Mouse (Mus musculus) E14TG2a.4 (cell line): ENCODE results near the gene Mettl16.

Experiments
- H3K27me3 ChIP-seq: 2 replicates; pipeline ENCODE4 v1.6.1; 2014; ENCODE audit warnings: low read length, control low read depth; ENCODE audit not compliant: insufficient read depth
- H3K36me3 ChIP-seq: 2 replicates; pipeline ENCODE4 v1.6.1; 2014; ENCODE audit warnings: low read length, control low read depth; ENCODE audit not compliant: insufficient read depth
- H3K4me1 ChIP-seq: replicated peaks from 2 replicates; pipeline ENCODE4 v1.6.1; 2014; ENCODE audit warnings: low read depth, low read length, control low read depth
- H3K4me3 ChIP-seq: replicated peaks from 2 replicates; pipeline ENCODE4 v1.5.1; 2014; ENCODE audit warnings: mild to moderate bottlenecking, low read length
- H3K9me3 ChIP-seq: 2 replicates; pipeline ENCODE4 v1.6.1; 2014; ENCODE audit warnings: low read length, control low read depth
- CTCF ChIP-seq: conservative IDR thresholded peaks from 2 replicates; pipeline ENCODE4 v1.5.1; 2014; ENCODE audit warnings: low read length
- NANOG ChIP-seq: IDR thresholded peaks from 2 replicates; pipeline ENCODE4 v1.6.1; 2014; ENCODE audit warnings: borderline replicate concordance, low read length, mixed read lengths
- POU5F1 ChIP-seq: IDR thresholded peaks from 2 replicates; pipeline ENCODE4 v1.6.1; 2014; ENCODE audit warnings: low read length, borderline replicate concordance

Gene Mettl16

GRCm38 (mm10) chr11:74832503-74833143 lies 62.0 kb downstream of the Mettl16 start:
- peaks cover 73% of the 10 kb centered on the region for H3K4me1 ChIP-seq
- peak overlapping the region; percentile 100 for H3K4me3 ChIP-seq
- TF ChIP-seq POU5F1, result no peak
- H3K9me3 ChIP-seq, result no peaks in the 10 kb centered on the region
- H3K36me3 ChIP-seq, result peaks cover 45% of the 10 kb centered on the region
- H3K27me3 ChIP-seq, result no peaks in the 10 kb centered on the region

DNA sequence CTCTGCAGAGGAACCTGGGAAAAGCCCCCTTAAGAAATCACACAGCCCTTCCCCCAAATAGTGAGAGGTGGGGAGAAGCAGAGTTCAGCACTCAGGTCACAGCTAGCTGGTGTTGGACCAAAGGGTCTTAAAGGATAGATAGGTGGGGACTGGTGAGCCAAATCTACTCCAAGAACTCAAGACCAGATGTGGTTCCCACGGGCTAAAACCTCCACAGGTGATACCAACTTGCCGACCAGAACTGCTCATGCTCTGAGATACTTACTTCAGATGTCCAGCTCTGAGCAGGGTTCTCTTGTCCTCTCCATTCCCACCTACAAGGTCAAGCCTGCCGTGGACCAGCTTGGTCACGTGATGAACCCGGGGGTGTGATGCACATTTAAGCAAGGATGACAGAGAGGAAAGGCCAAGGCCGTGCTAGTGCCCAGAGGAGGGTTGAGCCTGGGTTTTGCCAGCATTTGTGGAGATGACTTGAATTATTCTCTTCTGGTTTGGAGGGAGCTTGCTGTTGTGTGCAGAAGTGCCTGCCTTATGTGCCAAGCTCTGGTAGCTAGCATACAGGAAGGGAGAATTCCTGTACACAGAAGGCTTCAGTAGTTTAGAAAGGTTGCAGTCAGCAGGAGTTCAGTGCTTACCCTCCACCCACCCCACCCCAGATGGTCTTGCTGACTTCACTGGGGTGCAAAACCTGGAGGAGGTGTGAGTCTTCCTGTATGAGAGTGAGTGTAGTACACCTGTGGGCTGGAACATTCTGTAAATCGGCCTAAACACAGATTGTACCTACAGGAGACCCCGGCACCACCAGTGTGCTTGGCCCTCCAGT lies 63.1 kb downstream of the Mettl16 start:
- TF ChIP-seq POU5F1 (no peak), CTCF (no peak), NANOG (no peak)
- H3K36me3 ChIP-seq, result peaks cover 36% of the 10 kb centered on the region

GRCm38 (mm10) chr11:74834359-74834638 lies 63.7 kb downstream of the Mettl16 start:
- Histone ChIP-seq H3K9me3 (no peaks in the 10 kb centered on the region), H3K4me1 (peaks cover 64% of the 10 kb centered on the region), H3K36me3 (peaks cover 39% of the 10 kb centered on the region), H3K27me3 (no peaks in the 10 kb centered on the region), H3K4me3 (peak overlapping the region; percentile 100)
- TF ChIP-seq POU5F1 (no peak), CTCF (no peak), NANOG (no peak)

More for the DNA sequence above, 63.1 kb downstream of the Mettl16 start:
- H3K4me1 ChIP-seq, result peaks cover 64% of the 10 kb centered on the region
- peak overlapping the region; percentile 100 for H3K4me3 ChIP-seq
- H3K27me3 ChIP-seq, result no peaks in the 10 kb centered on the region
- H3K9me3 ChIP-seq, result no peaks in the 10 kb centered on the region

DNA sequence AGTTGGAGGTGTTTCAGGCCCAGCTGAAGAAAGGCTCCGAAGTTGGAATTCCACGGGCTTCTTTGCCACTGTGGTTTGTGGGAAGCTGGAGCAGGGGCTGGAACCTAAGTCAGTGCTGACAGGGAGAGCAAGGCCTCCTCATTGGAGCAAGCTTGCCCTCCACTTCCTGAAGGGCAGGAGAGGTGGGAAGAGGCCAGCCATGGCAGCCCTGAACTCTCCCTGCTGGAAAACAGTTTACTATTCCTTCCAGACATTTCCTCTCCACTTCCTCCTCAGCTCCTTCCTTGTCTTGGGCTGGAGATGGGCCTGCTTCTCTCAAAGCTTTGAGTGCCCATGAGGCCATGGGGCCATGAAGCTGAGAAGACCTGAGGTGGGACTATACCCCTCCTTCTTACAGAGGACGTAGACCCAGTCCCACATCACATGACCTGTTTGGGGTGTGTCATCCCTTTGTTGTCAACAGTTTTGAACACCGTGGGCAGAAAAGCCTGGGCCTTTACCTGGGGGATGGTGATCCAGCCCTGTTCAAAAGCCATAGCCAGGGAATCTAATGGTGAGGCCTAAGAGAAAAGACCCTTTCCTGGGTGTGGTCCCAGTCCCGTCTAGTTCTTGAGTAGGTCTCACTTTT lies 64.1 kb downstream of the Mettl16 start:
- H3K4me1 ChIP-seq, result peaks cover 65% of the 10 kb centered on the region
- peak overlapping the region; percentile 100 for H3K4me3 ChIP-seq
- TF ChIP-seq POU5F1 (no peak), NANOG (no peak), CTCF (no peak)
- H3K36me3 ChIP-seq, result peaks cover 44% of the 10 kb centered on the region
- H3K9me3 ChIP-seq, result no peaks in the 10 kb centered on the region
- H3K27me3 ChIP-seq, result no peaks in the 10 kb centered on the region

- Histone ChIP-seq H3K27me3 (no peaks in the 10 kb centered on the region), H3K4me1 (peaks cover 74% of the 10 kb centered on the region), H3K36me3 (peaks cover 53% of the 10 kb centered on the region), H3K4me3 (peak overlapping the region; percentile 80), H3K9me3 (no peaks in the 10 kb centered on the region)
- TF ChIP-seq NANOG (no peak), POU5F1 (no peak), CTCF (no peak)
Measured at GRCm38 (mm10) chr11:74835593-74836224, 65.1 kb downstream of the Mettl16 start.

GRCm38 (mm10) chr11:74836225-74837055 lies 65.8 kb downstream of the Mettl16 start:
- Histone ChIP-seq H3K36me3 (peaks cover 59% of the 10 kb centered on the region), H3K27me3 (no peaks in the 10 kb centered on the region), H3K4me1 (peaks cover 81% of the 10 kb centered on the region), H3K4me3 (peak overlapping the region; percentile 80), H3K9me3 (no peaks in the 10 kb centered on the region)
- TF ChIP-seq CTCF (no peak), NANOG (no peak), POU5F1 (no peak)

- Histone ChIP-seq H3K4me1 (peaks cover 89% of the 10 kb centered on the region), H3K9me3 (no peaks in the 10 kb centered on the region), H3K36me3 (peaks cover 67% of the 10 kb centered on the region), H3K4me3 (peak overlapping the region; percentile 80), H3K27me3 (no peaks in the 10 kb centered on the region)
- TF ChIP-seq CTCF (no peak), POU5F1 (no peak), NANOG (no peak)
Measured at GRCm38 (mm10) chr11:74837056-74837693, 66.5 kb downstream of the Mettl16 start.
